Mouse (Mus musculus) myocyte (in vitro differentiated cells): Measurements from ENCODE around the gene Flad1.

Experiments
- MAX ChIP-seq: IDR thresholded peaks from one replicate; pipeline ENCODE4 v1.6.1; 2011; ENCODE audit warnings: low read depth, mild to moderate bottlenecking, control low read depth
- MYOD1 ChIP-seq, 3 experiments: IDR thresholded peaks; one replicate each; pipeline ENCODE4 v1.6.1; 2011; ENCODE audit warnings: control low read depth in 2 of 3, low read depth in 2 of 3, mild to moderate bottlenecking in 2 of 3, moderate library complexity in 1 of 3; ENCODE audit not compliant: insufficient read length in 2 of 3, control insufficient read depth in 1 of 3
- POLR2A ChIP-seq: IDR thresholded peaks from one replicate; pipeline ENCODE4 v1.6.1; 2011; ENCODE audit warnings: low read depth, mild to moderate bottlenecking, control low read depth, moderate library complexity; ENCODE audit not compliant: insufficient read length
- POLR2AphosphoS2 ChIP-seq: IDR thresholded peaks from one replicate; pipeline ENCODE4 v1.6.1; 2011; ENCODE audit warnings: low read depth, control low read depth; ENCODE audit not compliant: insufficient read length
- TCF12 ChIP-seq: IDR thresholded peaks from one replicate; pipeline ENCODE4 v1.6.1; 2011; ENCODE audit warnings: mild to moderate bottlenecking, control low read depth; ENCODE audit not compliant: poor library complexity, insufficient read depth, severe bottlenecking
- TCF3 ChIP-seq: IDR thresholded peaks from one replicate; pipeline ENCODE4 v1.6.1; 2011; ENCODE audit warnings: low read depth, control low read depth; ENCODE audit not compliant: insufficient read length

GRCm38 (mm10) chr3:89365486-89366414 lies 45.9 kb downstream of the Flad1 start:
- TF ChIP-seq POLR2A (no peak), MAX (no peak), TCF3 (no peak), POLR2AphosphoS2 (no peak), TCF12 (no peak), MYOD1 (IDR thresholded peaks at IDR 0.05; ENCODE audit: control insufficient read depth in 1 of 3, insufficient read length in 2 of 3, low read depth in 2 of 3) (no peak)
